Mouse (Mus musculus) olfactory bulb, adult 2 months (tissue): ENCODE results near the gene Cblb.

Source experiments
- CTCF ChIP-seq: fragments of 200-500 bp; IDR thresholded peaks from 2 replicates; pipeline ENCODE4 v1.5.1; 2012; ENCODE audit warnings: low read depth, mild to moderate bottlenecking, low read length, moderate library complexity; ENCODE audit not compliant: insufficient read depth
- POLR2A ChIP-seq: fragments of 200-500 bp; IDR thresholded peaks from 2 replicates; pipeline ENCODE4 v1.6.1; 2012; ENCODE audit warnings: mild to moderate bottlenecking, low read depth, low read length, moderate library complexity; ENCODE audit not compliant: insufficient read depth

DNA sequence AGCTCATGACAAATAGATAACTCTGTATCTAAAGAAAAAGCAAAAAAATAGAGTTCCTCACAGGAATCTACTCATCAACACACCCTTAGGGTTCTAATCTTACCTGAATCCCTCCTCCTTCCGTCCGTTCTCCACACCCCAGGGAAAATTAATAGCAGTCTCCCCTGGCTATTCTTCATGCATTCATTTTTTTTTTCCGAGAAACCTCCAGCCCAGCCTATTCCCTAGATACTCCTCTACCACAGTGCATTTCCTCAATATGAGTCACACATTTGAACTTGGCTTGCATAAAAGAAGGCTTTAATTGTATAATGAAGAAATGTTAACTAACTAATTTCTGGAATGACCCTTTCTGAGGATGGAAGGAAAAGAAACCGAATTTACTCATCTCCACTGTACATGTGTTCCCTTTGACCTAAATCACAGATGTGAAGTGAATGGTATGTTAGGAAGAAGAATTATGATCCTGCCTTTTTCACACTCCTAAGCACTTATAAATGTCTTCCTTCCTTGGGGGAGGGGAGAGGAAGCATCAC, 43.9 kb upstream of the Cblb start:
- TF ChIP-seq POLR2A (no peak), CTCF (no peak)
